Mouse (Mus musculus) MEL (cell line): ENCODE measurements around the gene Rpl12.

Experiments
- NRF1 ChIP-seq: IDR thresholded peaks from 2 replicates; pipeline ENCODE4 v1.6.1; 2014; ENCODE audit warnings: low read depth, mild to moderate bottlenecking, inconsistent platforms, low read length, improper control_type of control experiment, moderate library complexity; ENCODE audit not compliant: poor library complexity, insufficient read depth, severe bottlenecking
- POLR2A ChIP-seq, 2 experiments: IDR thresholded peaks; 2 replicates each; pipeline ENCODE4 v1.6.1; 2011 to 2012; ENCODE audit warnings: low read length in 2 of 2, mild to moderate bottlenecking in 2 of 2, control low read depth in 1 of 2, improper control_type of control experiment in 1 of 2, low read depth in 1 of 2, moderate library complexity in 1 of 2; ENCODE audit not compliant: control insufficient read depth in 1 of 2, insufficient read depth in 1 of 2, poor library complexity in 1 of 2

GRCm38 (mm10) chr2:32969326-32969725 lies 8.0 kb downstream of the Rpl12 start:
- TF ChIP-seq POLR2A (IDR thresholded peaks at IDR 0.05; ENCODE audit: control insufficient read depth in 1 of 2, insufficient read depth in 1 of 2, low read depth in 1 of 2, low read length in 2 of 2, poor library complexity in 1 of 2) (no peak), NRF1 (no peak)
